ENCODE assay signal across 38 mouse cellular contexts in genomic region chr14:8042577-8042976, GRCm38 (mm10). TPM values are rescaled to one million over a fixed set of nuclear protein-coding genes. Genes with fewer than 3 reads are reported as not detected.
"Had no signal": no experiment of that assay in that cellular context is flagged by ENCODE, and none has a peak within 500 bp of the region (broad histone marks: within the 10 kb centered on the region; RNA-seq: fewer than 3 reads in every experiment).

No protein-coding gene starts in this region.

- H3K9me3 ChIP-seq: limb, embryonic 10.5 days; limb, embryonic 12.5 days; limb, embryonic 13.5 days; limb, embryonic 15.5 days; liver, embryonic 12.5 days; liver, embryonic 13.5 days; liver, embryonic 15.5 days; lung, embryonic 15.5 days; megakaryocyte, embryonic 14.5 days; midbrain, embryonic 10.5 days; midbrain, embryonic 12.5 days; midbrain, embryonic 13.5 days; midbrain, embryonic 15.5 days had no signal

- H3K4me1 ChIP-seq: limb, embryonic 10.5 days; limb, embryonic 12.5 days; limb, embryonic 13.5 days; limb, embryonic 15.5 days; liver, embryonic 12.5 days; liver, embryonic 13.5 days; liver, embryonic 15.5 days; lung, embryonic 15.5 days; midbrain, embryonic 10.5 days; midbrain, embryonic 12.5 days; midbrain, embryonic 13.5 days; midbrain, embryonic 15.5 days had no signal

- H3K9ac ChIP-seq: limb, embryonic 12.5 days; limb, embryonic 13.5 days; limb, embryonic 15.5 days; liver, embryonic 12.5 days; liver, embryonic 13.5 days; liver, embryonic 14.5 days; liver, embryonic 15.5 days; liver, postnatal 0 days; lung, embryonic 14.5 days; lung, embryonic 15.5 days; midbrain, embryonic 12.5 days; midbrain, embryonic 13.5 days; midbrain, embryonic 15.5 days had no signal

- DNase-seq: left cerebral cortex, postnatal 4 days; liver; liver, embryonic 13.5 days; liver, postnatal 0 days; lung, adult 18-20 months; lung, adult 2 months; lung, embryonic 14.5 days; lung, postnatal 10 days; lung, postnatal 14 days; lung, postnatal 36 days; lung, postnatal 4 days; midbrain, embryonic 14.5 days had no signal

- H3K4me3 ChIP-seq: limb, embryonic 10.5 days; limb, embryonic 12.5 days; limb, embryonic 13.5 days; limb, embryonic 15.5 days; liver, embryonic 12.5 days; liver, embryonic 13.5 days; liver, embryonic 15.5 days; lung, embryonic 15.5 days; megakaryocyte, embryonic 14.5 days; midbrain, embryonic 10.5 days; midbrain, embryonic 12.5 days; midbrain, embryonic 13.5 days; midbrain, embryonic 15.5 days; myocyte had no signal

- ATAC-seq: liver, embryonic 12.5 days; liver, postnatal 0 days; lung, postnatal 0 days; midbrain, embryonic 13.5 days; midbrain, embryonic 15.5 days; midbrain, embryonic 16.5 days had no signal

- H3K36me3 ChIP-seq: liver, embryonic 12.5 days; liver, embryonic 13.5 days; liver, embryonic 15.5 days; lung, embryonic 15.5 days had no signal

- H3K27ac ChIP-seq: limb, embryonic 10.5 days; limb, embryonic 12.5 days; limb, embryonic 13.5 days; limb, embryonic 15.5 days; liver, embryonic 12.5 days; liver, embryonic 13.5 days; liver, embryonic 14.5 days; liver, embryonic 15.5 days; lung, embryonic 15.5 days; macrophage; midbrain, embryonic 10.5 days; midbrain, embryonic 12.5 days; midbrain, embryonic 13.5 days; midbrain, embryonic 15.5 days had no signal

- H3K27me3 ChIP-seq: limb, embryonic 12.5 days; limb, embryonic 13.5 days; limb, embryonic 15.5 days; liver, embryonic 12.5 days; liver, embryonic 13.5 days; liver, embryonic 15.5 days; lung, embryonic 15.5 days; midbrain, embryonic 12.5 days; midbrain, embryonic 13.5 days; midbrain, embryonic 15.5 days had no signal

- H3K4me2 ChIP-seq: limb, embryonic 12.5 days; limb, embryonic 13.5 days; limb, embryonic 15.5 days; liver, embryonic 11.5 days; liver, embryonic 12.5 days; liver, embryonic 13.5 days; liver, embryonic 15.5 days; lung, embryonic 14.5 days; lung, embryonic 15.5 days; midbrain, embryonic 11.5 days; midbrain, embryonic 12.5 days; midbrain, embryonic 13.5 days; midbrain, embryonic 15.5 days had no signal

RNA-seq across cellular contexts. Expression of gene Dnase1l3, which starts 48.2 kb away (rescaled TPM):
- total RNA-seq: left cerebral cortex, postnatal 10 days; left cerebral cortex, postnatal 14 days; left cerebral cortex, postnatal 25 days; left cerebral cortex, postnatal 36 days; megakaryocyte-erythroid progenitor cell, adult 5-6 weeks; midbrain, postnatal 0 days had no signal
- polyA plus RNA-seq: limb, embryonic 10.5 days; limb, embryonic 12.5 days; midbrain, embryonic 10.5 days; neural tube, embryonic 11.5 days had no signal
